Mouse (Mus musculus) liver, postnatal 0 days (tissue): ENCODE results near the gene Guca2b. TPM values are rescaled to one million over a fixed set of nuclear protein-coding genes. Genes with fewer than 3 reads are reported as not detected.
A peak's percentile ranks its signal among the peaks of the same experiment; 100 is the strongest.

Experiments
- ATAC-seq: fragments of 200-750 bp; cut with Nextera tagmentation; 2 replicates; pipeline ENCODE4 v1.8.0; 2017; ENCODE audit warnings: mild to moderate bottlenecking, moderate library complexity
- DNase-seq: peaks from one replicate; pipeline ENCODE4 v3.0.0-alpha.2; 2016
- H3K27ac ChIP-seq: fragments of 300-500 bp; sonication (generic); 2 replicates; pipeline ENCODE4 v1.5.1; 2014; ENCODE audit warnings: antibody characterized with exemption, moderate library complexity, mild to moderate bottlenecking, low read depth
- H3K27me3 ChIP-seq: fragments of 300-500 bp; sonication (generic); 2 replicates; pipeline ENCODE4 v1.6.1; 2014; ENCODE audit warnings: low read length, control low read depth, mixed read lengths; ENCODE audit not compliant: insufficient read depth
- H3K36me3 ChIP-seq: fragments of 300-500 bp; sonication (generic); replicated peaks from 2 replicates; pipeline ENCODE4 v1.6.1; 2014; ENCODE audit warnings: mild to moderate bottlenecking, control low read depth, low read length, moderate library complexity, mixed read lengths; ENCODE audit not compliant: insufficient read depth
- H3K4me1 ChIP-seq: fragments of 300-500 bp; sonication (generic); 2 replicates; pipeline ENCODE4 v1.6.1; 2014; ENCODE audit warnings: antibody characterized with exemption, mild to moderate bottlenecking, control low read depth; ENCODE audit not compliant: insufficient read depth
- H3K4me2 ChIP-seq: fragments of 300-500 bp; sonication (generic); 2 replicates; pipeline ENCODE4 v1.6.1; 2014; ENCODE audit warnings: low read depth, mild to moderate bottlenecking, low read length, moderate library complexity, mixed read lengths
- H3K4me3 ChIP-seq: fragments of 300-500 bp; sonication (generic); 2 replicates; pipeline ENCODE4 v1.5.1; 2014; ENCODE audit warnings: low read depth, low read length
- H3K9ac ChIP-seq: fragments of 300-500 bp; sonication (generic); replicated peaks from 2 replicates; pipeline ENCODE4 v1.6.1; 2014; ENCODE audit warnings: mild to moderate bottlenecking, moderate library complexity
- H3K9me3 ChIP-seq: fragments of 300-500 bp; sonication (generic); 2 replicates; pipeline ENCODE4 v1.6.1; 2016; ENCODE audit warnings: mild to moderate bottlenecking, control low read depth, low read length, mixed read lengths
- CTCF ChIP-seq: sonication (generic); IDR thresholded peaks from 2 replicates; pipeline ENCODE4 v1.5.1; 2016; ENCODE audit warnings: antibody characterized with exemption, low read depth
- EP300 ChIP-seq: IDR thresholded peaks from 2 replicates; pipeline ENCODE4 v1.6.1; 2016; ENCODE audit warnings: antibody characterized with exemption, low read depth, mild to moderate bottlenecking
- WGBS: fragments of 180-500 bp; shearing (Covaris S2); extraction: QIAGEN DNeasy Blood & Tissue Kit; methylation state at CpG from one replicate; pipeline ENCODE4 v1.1.7; 2014; ENCODE audit not compliant: insufficient replicate concordance; 5-methylcytosine and 5-hydroxymethylcytosine counted together
- polyA plus RNA-seq: library from polyadenylated mRNA; unstranded; fragments of >200 nt; fragmentation: Nextera tagmentation; extraction: Ambion mirVana; gene quantifications from 2 replicates; pipeline ENCODE4 v1.2.1, GENCODE M21; 2015

The Guca2b gene
- polyA plus RNA-seq, 1 experiment from 2014 or later = not detected

GRCm38 (mm10) chr4:119663409-119664095, 4.8 kb upstream of the Guca2b start:
- H3K9me3 ChIP-seq = no peaks in the 10 kb centered on the region
- whole genome bisulfite sequencing = 83% methylated on average over 14 of the region's 14 CpGs
- no peak overlapping the region for H3K4me3 ChIP-seq
- DNase-seq (no peak), ATAC-seq (peak; percentile 50; the same call in 1 of the 2 replicates)
- no peak overlapping the region for H3K9ac ChIP-seq
- H3K27ac ChIP-seq = no peak overlapping the region
- no peaks in the 10 kb centered on the region for H3K36me3 ChIP-seq
- no peaks in the 10 kb centered on the region for H3K27me3 ChIP-seq
- H3K4me2 ChIP-seq = no peak overlapping the region
- H3K4me1 ChIP-seq = no peaks in the 10 kb centered on the region
- TF ChIP-seq EP300 (no peak), CTCF (no peak)

DNA sequence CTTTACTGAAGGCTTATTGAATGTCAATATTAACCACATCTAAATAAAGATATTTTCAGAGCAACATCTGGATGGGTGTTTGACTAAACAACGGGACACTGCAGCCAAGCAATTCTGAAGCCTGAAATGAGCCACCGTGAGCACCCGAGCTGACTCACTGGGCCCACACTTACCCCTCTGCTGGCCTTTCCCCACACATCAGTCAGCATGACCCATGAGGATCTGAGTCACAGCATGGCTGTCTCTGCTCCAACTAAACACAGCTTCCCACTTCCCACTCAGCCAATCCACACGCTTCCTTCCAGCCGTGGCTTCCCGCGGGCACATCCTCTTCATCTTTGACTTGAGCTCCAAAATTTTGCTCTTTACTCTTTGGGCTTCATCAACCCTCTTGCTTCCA, 4.2 kb upstream of the Guca2b start:
- no peaks in the 10 kb centered on the region for H3K9me3 ChIP-seq
- 77% methylated on average over 7 of the region's 7 CpGs for WGBS
- H3K4me3 ChIP-seq = no peak overlapping the region
- DNase-seq = no peak
- TF ChIP-seq CTCF = no peak
- TF ChIP-seq EP300 = no peak
- no peaks in the 10 kb centered on the region for H3K36me3 ChIP-seq
- no peak overlapping the region for H3K9ac ChIP-seq
- no peak overlapping the region for H3K4me2 ChIP-seq
- no peaks in the 10 kb centered on the region for H3K4me1 ChIP-seq
- no peaks in the 10 kb centered on the region for H3K27me3 ChIP-seq
- ATAC-seq = no peak
- no peak overlapping the region for H3K27ac ChIP-seq

GRCm38 (mm10) chr4:119662151-119662550, 3.4 kb upstream of the Guca2b start:
- no peak overlapping the region for H3K4me2 ChIP-seq
- peak; percentile 41; the same call in 1 of the 2 replicates for ATAC-seq
- no peaks in the 10 kb centered on the region for H3K27me3 ChIP-seq
- H3K4me3 ChIP-seq = no peak overlapping the region
- no peak overlapping the region for H3K9ac ChIP-seq
- H3K4me1 ChIP-seq = no peaks in the 10 kb centered on the region
- no peak overlapping the region for H3K27ac ChIP-seq
- H3K36me3 ChIP-seq = no peaks in the 10 kb centered on the region
- DNase-seq = no peak
- TF ChIP-seq EP300 (no peak), CTCF (no peak)
- WGBS = 56% methylated on average over 4 of the region's 4 CpGs
- H3K9me3 ChIP-seq = no peaks in the 10 kb centered on the region

DNA sequence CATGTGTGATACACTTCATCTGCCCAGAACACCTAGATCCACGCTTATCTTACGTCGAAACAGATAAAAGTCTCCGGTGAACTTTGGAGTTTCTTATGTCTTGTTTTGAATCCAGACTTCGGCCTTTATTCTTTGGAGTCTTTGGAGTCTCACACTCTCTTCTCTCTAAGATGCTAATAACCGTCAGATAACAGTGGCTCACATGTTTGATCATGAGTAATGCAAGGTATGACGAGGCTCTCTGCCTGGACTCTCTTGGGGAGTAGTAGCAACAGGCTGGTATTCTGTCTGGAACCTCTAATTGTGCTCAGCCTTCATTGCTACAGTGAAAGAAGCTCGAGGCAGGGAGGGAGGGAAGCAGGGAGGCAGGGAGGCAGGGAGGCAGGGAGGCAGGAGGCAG, 1.3 kb upstream of the Guca2b start:
- Histone ChIP-seq H3K4me3 (no peak overlapping the region), H3K4me1 (no peaks in the 10 kb centered on the region), H3K27ac (no peak overlapping the region), H3K9ac (no peak overlapping the region), H3K9me3 (no peaks in the 10 kb centered on the region), H3K4me2 (no peak overlapping the region), H3K27me3 (no peaks in the 10 kb centered on the region), H3K36me3 (no peaks in the 10 kb centered on the region)
- ATAC-seq (no peak), DNase-seq (no peak)
- WGBS = 73% methylated on average over 8 of the region's 8 CpGs
- TF ChIP-seq EP300 (no peak), CTCF (no peak)

GRCm38 (mm10) chr4:119658246-119658645, 508 bp downstream of the Guca2b start:
- ATAC-seq = no peak

DNA sequence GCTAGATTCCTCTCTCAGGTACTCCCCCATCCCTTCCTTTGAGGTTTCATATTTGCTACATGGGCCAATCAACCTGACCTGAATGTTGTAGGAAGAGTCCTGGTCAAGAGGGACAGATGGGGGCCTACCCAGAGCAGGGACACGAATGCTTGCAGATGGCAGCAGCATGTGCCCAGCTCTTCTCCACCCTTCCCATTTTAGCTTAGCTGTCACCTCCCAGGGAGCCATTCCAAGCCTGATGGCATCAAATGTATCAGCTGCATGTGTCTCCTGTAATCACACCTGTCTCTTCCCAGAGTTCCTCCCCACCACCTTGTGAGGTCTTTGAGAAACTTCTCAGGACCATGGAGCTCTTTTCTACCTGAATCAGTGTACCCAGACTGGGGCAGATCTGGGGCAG, 1.7 kb downstream of the Guca2b start:
- ATAC-seq (no peak), DNase-seq (no peak)
- Histone ChIP-seq H3K9me3 (peaks cover 4% of the 10 kb centered on the region; the same call in 1 of the 2 replicates), H3K4me2 (no peak overlapping the region), H3K4me1 (no peaks in the 10 kb centered on the region), H3K9ac (no peak overlapping the region), H3K36me3 (no peaks in the 10 kb centered on the region), H3K27me3 (no peaks in the 10 kb centered on the region), H3K27ac (no peak overlapping the region), H3K4me3 (no peak overlapping the region)
- WGBS = 73% methylated on average over 1 of the region's 1 CpGs
- no peak for TF ChIP-seq EP300
- TF ChIP-seq CTCF = no peak

More at GRCm38 (mm10) chr4:119658246-119658645, 508 bp downstream of the Guca2b start:
- Histone ChIP-seq H3K4me1 (no peaks in the 10 kb centered on the region), H3K36me3 (no peaks in the 10 kb centered on the region), H3K4me3 (no peak overlapping the region), H3K9me3 (peaks cover under 1% of the 10 kb centered on the region; the same call in 1 of the 2 replicates), H3K27me3 (no peaks in the 10 kb centered on the region), H3K27ac (no peak overlapping the region), H3K4me2 (no peak overlapping the region), H3K9ac (no peak overlapping the region)
- no peak for TF ChIP-seq EP300
- no peak for DNase-seq
- WGBS = 55% methylated on average over 2 of the region's 2 CpGs
